Mouse (Mus musculus): ENCODE data around the gene Trim41.
"Not testable (repeated sequence)": the region's sequence is repeated elsewhere in the genome, so short reads cannot be mapped to it uniquely, and the experiment has no call there.

Gene Trim41

DNA sequence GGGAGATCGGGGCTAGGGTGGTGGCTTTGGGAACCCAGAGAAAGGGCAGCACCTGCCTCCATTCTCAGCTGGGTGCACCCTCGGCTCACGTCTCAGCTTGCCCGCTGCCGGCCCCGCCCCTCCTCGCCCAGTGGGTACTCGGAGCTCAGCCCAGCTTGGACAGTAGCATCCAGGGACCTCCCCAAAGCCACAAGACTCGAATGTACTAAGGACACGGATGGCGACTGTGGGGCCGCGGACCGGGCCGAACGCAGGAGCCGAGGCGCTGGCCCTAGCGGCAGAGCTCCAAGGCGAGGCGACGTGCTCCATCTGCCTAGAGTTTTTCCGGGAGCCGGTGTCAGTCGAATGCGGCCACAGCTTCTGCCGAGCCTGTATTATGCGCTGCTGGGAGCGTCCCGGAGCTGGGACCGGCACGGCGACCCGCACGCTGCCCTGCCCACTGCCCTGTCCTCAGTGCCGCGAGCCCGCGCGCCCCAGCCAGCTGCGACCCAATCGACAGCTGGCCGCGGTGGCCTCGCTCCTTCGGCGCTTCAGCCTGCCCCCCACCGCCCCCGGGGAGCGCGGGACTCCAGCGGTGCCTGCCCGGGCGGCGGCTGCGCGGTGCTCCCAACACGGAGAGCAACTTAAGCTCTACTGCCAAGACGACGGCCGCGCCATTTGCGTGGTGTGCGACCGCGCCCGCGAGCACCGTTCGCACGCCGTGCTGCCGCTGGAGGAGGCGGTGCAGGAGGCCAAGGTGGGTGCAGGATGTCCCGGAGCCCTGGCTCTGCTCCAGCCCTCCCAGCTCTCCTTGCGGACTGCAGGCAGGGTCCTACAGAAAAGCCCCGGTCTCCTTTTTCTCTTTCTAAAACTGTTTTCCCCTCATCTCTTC lies 20.4 kb upstream of the Trim41 start:
- DNase-seq: peak; percentile 65

GRCm38 (mm10) chr11:48836990-48837309 lies 19.8 kb upstream of the Trim41 start:
- no peak for DNase-seq

DNA sequence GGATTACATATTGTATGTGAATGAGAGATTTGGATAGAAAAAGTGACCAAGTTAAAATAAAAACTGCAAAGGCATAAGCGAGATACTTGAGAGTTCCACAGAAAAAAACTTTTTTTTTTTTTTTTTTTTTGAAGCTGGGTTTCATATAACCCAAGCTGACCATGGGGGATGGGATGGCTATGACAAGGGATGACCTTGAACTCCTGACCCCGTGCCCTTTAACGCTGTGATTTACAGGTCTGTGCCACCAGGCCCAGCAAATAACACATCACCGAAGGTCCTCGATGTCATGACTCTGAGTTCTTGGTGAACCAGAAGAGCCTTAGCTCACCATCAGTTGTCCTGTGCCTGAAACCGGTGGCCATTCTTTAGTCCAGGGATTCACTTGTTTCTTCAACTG lies 18.8 kb upstream of the Trim41 start:
- no peak for DNase-seq

DNA sequence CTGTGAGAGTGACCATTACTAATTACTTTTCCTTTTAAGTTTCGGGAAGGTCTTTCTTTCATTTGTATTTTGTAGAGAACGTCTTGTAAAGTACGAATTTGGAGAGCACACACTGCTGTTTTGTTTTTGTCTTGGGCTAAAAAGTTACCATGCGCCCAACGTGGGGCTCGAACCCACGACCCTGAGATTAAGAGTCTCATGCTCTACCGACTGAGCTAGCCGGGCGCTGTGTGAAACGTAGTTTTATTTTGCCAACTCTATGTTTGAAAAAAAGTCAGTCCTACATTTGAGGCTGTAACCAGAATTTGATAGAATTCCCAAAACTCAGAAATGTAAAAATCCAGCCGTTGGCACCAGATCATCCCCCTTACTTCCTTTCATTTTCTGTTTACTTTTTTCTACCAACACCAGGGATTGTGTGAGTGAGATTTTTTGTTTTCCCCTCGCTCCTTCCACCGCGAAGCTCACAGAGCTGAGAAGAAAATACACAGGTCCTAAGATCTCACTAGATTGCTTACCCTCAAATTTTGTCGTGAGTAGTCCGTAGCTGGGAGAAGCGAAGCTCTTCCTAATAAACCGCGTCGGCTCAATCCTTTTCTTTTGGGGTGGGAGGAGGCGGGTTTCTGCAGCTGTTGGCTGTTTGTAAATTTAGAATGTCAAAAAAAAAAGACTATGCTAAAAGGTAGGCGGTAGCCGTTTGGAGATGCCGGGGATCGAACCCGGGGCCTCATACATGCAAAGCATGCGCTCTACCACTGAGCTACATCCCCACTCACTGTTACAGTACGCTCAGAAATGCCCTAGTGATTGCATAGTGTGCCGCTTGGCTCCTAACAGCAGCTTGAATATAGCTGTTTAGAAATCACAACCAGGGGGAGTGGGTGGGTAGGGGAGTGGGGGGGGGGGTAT lies 16.8 kb upstream of the Trim41 start:
- DNase-seq: peak; percentile 88

- DNase-seq: no peak
Measured at GRCm38 (mm10) chr11:48833078-48833730, 16.1 kb upstream of the Trim41 start.

DNA sequence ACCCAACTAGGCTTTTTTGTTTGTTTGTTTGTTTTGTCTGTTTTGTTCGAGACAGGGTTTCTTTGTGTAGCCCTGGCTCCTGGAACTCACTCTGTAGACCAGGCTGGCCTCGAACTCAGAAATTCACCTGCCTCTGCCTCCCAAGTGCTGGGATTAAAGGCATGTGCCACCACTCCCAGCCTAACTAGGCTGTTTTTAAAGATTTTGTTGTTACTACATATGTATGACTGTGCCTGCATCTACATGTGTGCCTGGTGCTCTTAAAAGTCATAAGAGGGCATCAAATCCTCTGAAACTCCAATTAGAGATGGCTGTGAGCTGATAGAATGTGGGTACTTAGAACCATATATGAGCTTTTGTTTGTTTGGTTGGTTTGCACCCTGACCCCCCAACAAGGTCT lies 14.1 kb upstream of the Trim41 start:
- DNase-seq: no peak

- no peak for DNase-seq
Measured at GRCm38 (mm10) chr11:48830279-48830678, 13.1 kb upstream of the Trim41 start.

- DNase-seq: no peak
Measured at GRCm38 (mm10) chr11:48827926-48828325, 10.8 kb upstream of the Trim41 start.

- no peak for DNase-seq
Measured at GRCm38 (mm10) chr11:48826752-48827096, 9.6 kb upstream of the Trim41 start.

GRCm38 (mm10) chr11:48825979-48826751 lies 9.0 kb upstream of the Trim41 start, which contains the start of the genes Trim7 and Gm12184:
Gene Trim7, plus strand, starts transcription at chr11:48826140.
Gene Gm12184, minus strand, starts transcription at chr11:48826655.
- DNase-seq: not testable (repeated sequence)

DNA sequence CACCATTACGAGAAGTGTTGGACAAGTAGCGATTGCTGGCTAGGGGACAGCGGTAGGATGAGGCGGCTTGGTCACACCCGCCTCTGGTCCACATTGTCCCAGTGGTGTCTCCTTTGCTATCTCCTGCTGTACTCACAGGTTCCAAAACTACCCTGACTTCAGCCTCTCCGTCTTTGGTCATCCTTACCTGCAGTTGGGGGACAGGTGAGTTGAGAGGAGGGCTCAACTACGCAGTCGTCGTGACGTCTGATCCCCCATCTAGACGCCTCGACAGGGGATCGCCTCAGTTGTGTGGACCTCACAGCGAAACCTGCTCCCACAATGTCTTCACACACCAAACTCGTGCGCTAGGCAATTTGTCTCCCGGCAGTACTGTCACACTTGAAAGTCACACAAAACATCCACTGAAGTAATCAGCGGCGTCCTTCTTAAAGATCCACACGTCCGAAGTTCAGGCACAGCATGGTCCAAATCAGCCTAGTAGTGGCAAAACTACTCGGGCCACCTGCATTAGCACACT lies 7.2 kb upstream of the Trim41 start:
- DNase-seq: no peak

DNA sequence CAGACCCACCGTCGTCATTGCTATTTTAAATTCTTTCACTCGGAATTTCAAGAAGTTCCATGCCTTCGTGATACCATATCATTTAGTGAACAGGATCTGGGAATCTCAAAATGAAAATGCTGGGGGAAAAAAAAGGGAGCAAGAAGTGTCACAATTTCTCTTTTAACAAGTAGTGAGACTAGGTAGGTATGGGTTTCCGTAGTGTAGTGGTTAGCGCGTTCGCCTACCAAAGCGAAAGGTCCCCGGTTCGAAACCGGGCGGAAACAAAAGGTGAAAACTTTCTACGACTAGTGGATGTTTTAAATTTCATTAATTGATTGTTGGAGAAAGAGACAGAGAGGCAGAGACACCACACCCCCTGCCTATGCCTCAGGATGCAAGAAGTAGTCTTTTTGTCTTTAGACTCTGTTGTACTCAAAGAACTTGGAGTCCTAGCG lies 6.4 kb upstream of the Trim41 start:
- DNase-seq: peak; percentile 53

GRCm38 (mm10) chr11:48822768-48823512 lies 5.8 kb upstream of the Trim41 start:
- no peak for DNase-seq

DNA sequence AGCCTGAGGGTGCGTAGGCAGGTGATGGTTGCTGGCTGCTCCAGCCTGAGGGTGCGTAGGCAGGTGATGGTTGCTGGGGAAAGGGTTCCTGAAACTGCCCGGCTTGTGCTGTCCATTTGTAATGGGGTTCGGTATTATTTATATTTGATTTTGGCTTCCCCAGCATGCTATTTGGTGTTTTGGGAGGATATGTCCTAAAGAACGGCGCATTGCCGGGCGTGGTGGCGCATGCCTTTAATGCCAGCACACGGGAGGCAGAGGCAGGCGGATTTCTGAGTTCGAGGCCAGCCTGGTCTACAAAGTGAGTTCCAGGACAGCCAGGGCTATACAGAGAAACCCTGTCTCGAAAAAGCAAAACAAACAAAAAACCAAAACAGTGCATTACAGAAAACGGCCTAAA lies 4.1 kb upstream of the Trim41 start:
- not testable (repeated sequence) for DNase-seq

DNA sequence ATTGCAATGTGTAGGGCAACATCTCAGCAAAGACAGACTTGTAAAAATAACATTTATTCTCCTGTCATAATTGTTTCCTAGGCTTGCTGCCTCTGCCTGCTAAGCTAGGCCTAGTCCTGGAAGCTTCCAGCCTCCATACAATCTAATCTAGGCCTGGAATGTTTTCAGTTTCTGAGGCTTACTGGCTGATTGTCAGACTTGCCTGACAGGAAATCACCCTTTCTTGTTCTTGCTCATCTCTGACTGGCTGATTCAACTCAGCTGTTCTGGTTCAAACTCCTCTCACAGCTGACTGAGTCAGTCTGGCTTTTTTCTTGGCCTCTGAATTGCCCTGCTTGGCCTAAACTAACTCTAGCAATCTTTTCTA lies 3.1 kb upstream of the Trim41 start:
- DNase-seq: no peak

GRCm38 (mm10) chr11:48819614-48820307 lies 2.6 kb upstream of the Trim41 start:
- no peak for DNase-seq

DNA sequence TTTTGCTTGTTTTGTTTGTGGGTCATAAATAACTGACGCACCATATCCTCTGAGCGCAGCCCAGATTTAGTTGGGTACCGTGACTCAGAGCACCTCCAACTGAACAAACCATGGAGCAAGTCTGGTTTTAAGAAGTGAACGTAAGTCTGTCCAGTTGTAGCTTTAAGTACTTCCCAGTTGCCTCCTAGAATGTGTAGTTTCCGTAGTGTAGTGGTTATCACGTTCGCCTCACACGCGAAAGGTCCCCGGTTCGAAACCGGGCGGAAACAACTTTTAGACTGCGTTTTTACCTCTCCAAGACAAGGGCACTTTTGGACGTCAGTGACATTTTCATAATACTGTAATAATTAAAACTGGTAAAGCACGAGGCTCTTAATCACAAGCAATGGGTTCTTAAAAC lies 1.2 kb upstream of the Trim41 start:
- peak; percentile 82 for DNase-seq

GRCm38 (mm10) chr11:48817794-48818193 lies 641 bp upstream of the Trim41 start:
- no peak for DNase-seq

- peak; percentile 64 for DNase-seq
Measured at GRCm38 (mm10) chr11:48816281-48816781, 822 bp downstream of the Trim41 start.

DNA sequence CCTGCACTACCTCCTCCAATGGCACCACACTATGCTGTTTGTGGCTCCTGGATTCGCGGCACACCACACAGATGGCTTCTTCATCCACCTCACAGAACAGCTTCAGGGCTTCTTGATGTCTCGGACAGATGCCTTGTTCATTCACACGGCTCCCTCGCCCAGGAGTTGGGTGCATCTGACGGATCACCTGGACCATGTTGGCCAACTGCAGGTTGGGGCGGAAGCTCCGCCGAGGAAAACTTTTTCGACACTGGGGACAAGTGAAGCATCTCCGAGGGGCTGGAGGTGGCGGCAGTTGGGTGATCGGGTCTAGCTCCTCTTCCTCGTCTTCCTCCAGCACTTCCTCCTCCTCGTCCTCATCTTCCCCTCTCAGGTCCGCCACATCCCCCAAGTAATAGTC lies 1.3 kb downstream of the Trim41 start:
- DNase-seq: peak; percentile 38

DNA sequence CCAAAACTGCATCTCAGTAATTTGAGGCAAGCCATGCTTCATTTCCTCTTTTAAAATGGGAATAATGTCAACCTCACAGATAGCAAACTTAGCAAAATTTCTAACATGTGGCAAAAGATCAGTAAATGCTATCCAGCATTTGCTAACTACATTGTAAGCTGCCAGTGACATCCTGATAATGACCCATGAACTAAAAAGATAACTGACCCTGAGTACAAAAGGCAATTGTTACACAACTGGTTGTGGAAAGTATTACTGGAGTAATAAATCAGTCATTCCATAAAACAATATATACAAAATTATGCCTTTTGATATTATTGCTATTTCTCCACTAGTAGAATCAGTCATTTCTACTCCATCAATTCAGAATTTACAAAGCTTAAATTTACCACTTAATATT lies 3.4 kb downstream of the Trim41 start:
- DNase-seq: no peak

All from cerebellum, adult 11 months (tissue).